Mouse (Mus musculus) brain, embryonic 14.5 days (tissue): ENCODE measurements around the gene Gnl1.

ENCODE experiments used
- CTCF ChIP-seq: fragments of 200-500 bp; IDR thresholded peaks from 2 replicates; pipeline ENCODE4 v1.5.1; 2012; ENCODE audit warnings: inconsistent platforms, mild to moderate bottlenecking, moderate library complexity, borderline replicate concordance; ENCODE audit not compliant: insufficient read depth, insufficient read length; ENCODE audit errors: extremely low read depth
- POLR2A ChIP-seq: fragments of 200-500 bp; IDR thresholded peaks from 2 replicates; pipeline ENCODE4 v1.6.1; 2012; ENCODE audit warnings: mild to moderate bottlenecking, inconsistent platforms, borderline replicate concordance; ENCODE audit not compliant: poor library complexity, insufficient read depth, insufficient read length, severe bottlenecking; ENCODE audit errors: extremely low read depth

DNA sequence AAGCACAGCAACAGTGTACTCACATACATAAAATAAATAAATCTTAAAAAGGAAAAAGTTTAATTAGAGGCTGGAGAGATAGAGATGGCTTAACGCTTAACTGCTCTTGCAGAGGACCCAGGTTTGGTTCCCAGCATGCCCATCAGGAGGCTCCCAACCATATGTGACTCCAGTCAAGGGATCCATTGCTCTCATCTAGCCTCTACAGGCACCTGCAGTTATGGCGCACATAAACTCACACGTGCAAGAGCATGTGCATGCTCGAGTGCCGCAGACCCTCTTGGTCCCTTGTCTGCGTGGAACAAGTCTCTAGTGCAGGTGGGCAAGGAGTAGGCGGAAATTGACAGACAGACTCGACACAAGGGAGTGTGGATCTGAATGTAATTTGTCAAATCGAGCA, 42.4 kb downstream of the Gnl1 start:
- TF ChIP-seq CTCF (no peak), POLR2A (no peak)
